ENCODE assay signal across 11 mouse cellular contexts in genomic region chr12:30142085-30142484, GRCm38 (mm10). TPM values are rescaled to one million over a fixed set of nuclear protein-coding genes. Genes with fewer than 3 reads are reported as not detected.
DNase-seq lines count a peak whose midpoint lies in the region; ATAC-seq and TF ChIP-seq lines count a peak whose summit lies in the region.
"Had no signal": no experiment of that assay in that cellular context is flagged by ENCODE, and none has a peak within 500 bp of the region (broad histone marks: within the 10 kb centered on the region; RNA-seq: fewer than 3 reads in every experiment).

No protein-coding gene starts in this region.

- H3K27me3 ChIP-seq in liver, postnatal 0 days (ENCODE audit: insufficient read depth, low read length), result no peaks in the 10 kb centered on the region
- H3K27me3 ChIP-seq in liver, embryonic 12.5 days (replicated peaks), result no peaks in the 10 kb centered on the region
- no peaks in the 10 kb centered on the region for H3K27me3 ChIP-seq in embryonic facial prominence, embryonic 14.5 days (replicated peaks; ENCODE audit: control insufficient read depth, insufficient read depth, low read length)

- H3K9ac ChIP-seq in liver, postnatal 0 days (replicated peaks), result no peak overlapping the region
- no peak overlapping the region for H3K9ac ChIP-seq in liver, embryonic 12.5 days
- no peak overlapping the region for H3K9ac ChIP-seq in embryonic facial prominence, embryonic 14.5 days (ENCODE audit: low read depth, low read length)

- H3K9me3 ChIP-seq in liver, postnatal 0 days (ENCODE audit: low read length), result no peaks in the 10 kb centered on the region
- no peaks in the 10 kb centered on the region for H3K9me3 ChIP-seq in liver, embryonic 12.5 days (replicated peaks)
- H3K9me3 ChIP-seq in embryonic facial prominence, embryonic 14.5 days (ENCODE audit: control insufficient read depth, low read length), result no peaks in the 10 kb centered on the region

- no peak for TF ChIP-seq EP300 in liver, postnatal 0 days (IDR thresholded peaks at IDR 0.05; ENCODE audit: low read depth)

- H3K4me3 ChIP-seq in liver, postnatal 0 days (ENCODE audit: low read depth, low read length), result no peak overlapping the region
- H3K4me3 ChIP-seq in liver, embryonic 12.5 days, result no peak overlapping the region
- no peak overlapping the region for H3K4me3 ChIP-seq in embryonic facial prominence, embryonic 14.5 days (ENCODE audit: low read depth, low read length)
- H3K4me3 ChIP-seq: myocyte had no signal

- H3K4me1 ChIP-seq in liver, postnatal 0 days (ENCODE audit: insufficient read depth), result no peaks in the 10 kb centered on the region
- H3K4me1 ChIP-seq in liver, embryonic 12.5 days, result no peaks in the 10 kb centered on the region
- H3K4me1 ChIP-seq in embryonic facial prominence, embryonic 14.5 days (ENCODE audit: control insufficient read depth, insufficient read depth, low read length), result no peaks in the 10 kb centered on the region

- TF ChIP-seq CTCF in liver, postnatal 0 days (IDR thresholded peaks at IDR 0.05; ENCODE audit: low read depth), result 0 out of 2 replicates have a peak, but pooled peaks have one; percentile 13

- 61% methylated on average over 3 of the region's 3 CpGs for WGBS in liver, postnatal 0 days (ENCODE audit: insufficient replicate concordance)
- 38% methylated on average over 3 of the region's 3 CpGs for WGBS in liver, embryonic 12.5 days (ENCODE audit: insufficient replicate concordance)
- 61% methylated on average over 3 of the region's 3 CpGs for WGBS in embryonic facial prominence, embryonic 14.5 days

- no peak for ATAC-seq in liver, postnatal 0 days
- ATAC-seq in liver, embryonic 12.5 days, result no peak
- ATAC-seq in embryonic facial prominence, embryonic 14.5 days (ENCODE audit: low read depth), result no peak
- no peak for ATAC-seq in erythroblast, adult 5-6 weeks (replicated peaks; ENCODE audit: low FRiP score, poor library complexity, severe bottlenecking)

- no peak overlapping the region for H3K4me2 ChIP-seq in liver, postnatal 0 days (ENCODE audit: low read depth, low read length)
- H3K4me2 ChIP-seq in liver, embryonic 12.5 days, result no peak overlapping the region
- H3K4me2 ChIP-seq in embryonic facial prominence, embryonic 14.5 days (ENCODE audit: low read depth, low read length), result no peak overlapping the region

- no peaks in the 10 kb centered on the region for H3K36me3 ChIP-seq in liver, postnatal 0 days (replicated peaks; ENCODE audit: insufficient read depth, low read length)
- no peaks in the 10 kb centered on the region for H3K36me3 ChIP-seq in liver, embryonic 12.5 days
- no peaks in the 10 kb centered on the region for H3K36me3 ChIP-seq in embryonic facial prominence, embryonic 14.5 days (ENCODE audit: control insufficient read depth, insufficient read depth, low read length)

- peak; percentile 44 to 45 for DNase-seq in cerebellum, postnatal 10 days
- no peak for DNase-seq in cerebellum, adult 11-12 months
- no peak for DNase-seq in liver, postnatal 0 days
- DNase-seq in embryonic facial prominence, embryonic 14.5 days (ENCODE audit: low spot score), result peak; percentile 33
- peak; percentile 59 for DNase-seq in lung, postnatal 10 days
- no peak for DNase-seq in thymus, postnatal 25 days

- no peak overlapping the region for H3K27ac ChIP-seq in liver, postnatal 0 days (ENCODE audit: low read depth)
- H3K27ac ChIP-seq in liver, embryonic 12.5 days, result no peak overlapping the region
- H3K27ac ChIP-seq in embryonic facial prominence, embryonic 14.5 days (replicated peaks; ENCODE audit: low read depth, low read length), result no peak overlapping the region

RNA-seq across cellular contexts. Expression of gene Tpo, which starts 9.7 kb away (rescaled TPM):
- polyA plus RNA-seq in liver, postnatal 0 days (2015; fragmentation: Nextera tagmentation; extraction: Ambion mirVana), result not detected in 2 replicates
- polyA plus RNA-seq in liver, embryonic 12.5 days (2016; fragmentation: Nextera tagmentation; extraction: Ambion mirVana), result not detected in 2 replicates
- polyA plus RNA-seq in embryonic facial prominence, embryonic 14.5 days (2014; fragmentation: Nextera tagmentation; extraction: Ambion mirVana), result 0.05 and 0.57 TPM in 2 replicates
- not detected in 2 replicates for total RNA-seq in erythroblast, adult 5-6 weeks (2015; ENCODE audit: low replicate concordance)
- total RNA-seq in erythroblast, adult 5-6 weeks (2017; ENCODE audit: low replicate concordance), result not detected in 2 replicates
- polyA plus RNA-seq: C2C12; limb, embryonic 11.5 days; myocyte had no signal

Comparison
In these comparisons a context has a peak if more than half of its experiments do, and no peak if none do; other contexts are left out.
1. DNase-seq: peak in cerebellum, postnatal 10 days (2 of 2), embryonic facial prominence, embryonic 14.5 days (single experiment) and lung, postnatal 10 days (single experiment); none in cerebellum, adult 11-12 months (single experiment), liver, postnatal 0 days (single experiment) and thymus, postnatal 25 days (single experiment).